Mouse (Mus musculus): ENCODE results near the gene Arhgef6. TPM values are rescaled to one million over a fixed set of nuclear protein-coding genes. Genes with fewer than 3 reads are reported as not detected.

Arhgef6 gene
- polyA plus RNA-seq, 2 experiments = 4.7 to 7.0 TPM

DNA sequence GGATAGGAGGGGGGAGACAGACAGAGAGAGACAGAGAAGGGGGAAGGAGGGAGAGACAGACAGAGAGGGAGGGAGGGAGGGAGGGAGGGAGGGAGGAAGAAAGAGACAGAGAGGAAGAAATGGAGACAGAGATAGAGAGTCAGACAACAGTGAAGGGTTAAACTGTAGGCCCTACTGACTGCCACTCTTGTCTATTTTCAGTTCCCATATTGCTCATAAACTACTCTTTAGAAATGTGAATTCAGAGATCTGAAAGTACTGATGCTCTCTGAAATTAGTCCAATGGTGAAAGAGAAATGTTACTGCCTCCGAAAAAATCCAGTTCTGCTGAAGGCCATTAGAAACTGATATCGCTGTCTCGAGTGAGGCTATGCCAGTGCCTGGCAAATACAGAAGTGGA, 56.3 kb downstream of the Arhgef6 start:
- Histone ChIP-seq H3K27me3 (ENCODE audit: control insufficient read depth, insufficient read depth, low read length) (no peaks in the 10 kb centered on the region), H3K4me1 (replicated peaks; ENCODE audit: control insufficient read depth in 2 of 2, insufficient read depth in 2 of 2, low read length in 1 of 2) (no peaks in the 10 kb centered on the region), H3K9ac (replicated peaks) (no peak overlapping the region), H3K9me3 (ENCODE audit: control insufficient read depth, low read length) (no peaks in the 10 kb centered on the region), H3K4me2 (ENCODE audit: low read depth) (no peak overlapping the region), H3K36me3 (replicated peaks; ENCODE audit: control insufficient read depth, insufficient read depth, low read depth) (no peaks in the 10 kb centered on the region), H3K4me3 (ENCODE audit: insufficient read depth in 1 of 2, low read depth in 2 of 2, low read length in 2 of 2) (no peak overlapping the region), H3K27ac (no peak overlapping the region)
- DNase-seq (ENCODE audit: low read depth in 3 of 3, low spot score in 3 of 3) = no peak
- TF ChIP-seq CTCF (IDR thresholded peaks at IDR 0.05; ENCODE audit: low read depth) (no peak), EP300 (IDR thresholded peaks at IDR 0.05; ENCODE audit: low read depth) (no peak)
- 61% methylated on average over 3 of the region's 3 CpGs for WGBS (ENCODE audit: insufficient replicate concordance)
- no peak for ATAC-seq (ENCODE audit: insufficient read depth)

DNA sequence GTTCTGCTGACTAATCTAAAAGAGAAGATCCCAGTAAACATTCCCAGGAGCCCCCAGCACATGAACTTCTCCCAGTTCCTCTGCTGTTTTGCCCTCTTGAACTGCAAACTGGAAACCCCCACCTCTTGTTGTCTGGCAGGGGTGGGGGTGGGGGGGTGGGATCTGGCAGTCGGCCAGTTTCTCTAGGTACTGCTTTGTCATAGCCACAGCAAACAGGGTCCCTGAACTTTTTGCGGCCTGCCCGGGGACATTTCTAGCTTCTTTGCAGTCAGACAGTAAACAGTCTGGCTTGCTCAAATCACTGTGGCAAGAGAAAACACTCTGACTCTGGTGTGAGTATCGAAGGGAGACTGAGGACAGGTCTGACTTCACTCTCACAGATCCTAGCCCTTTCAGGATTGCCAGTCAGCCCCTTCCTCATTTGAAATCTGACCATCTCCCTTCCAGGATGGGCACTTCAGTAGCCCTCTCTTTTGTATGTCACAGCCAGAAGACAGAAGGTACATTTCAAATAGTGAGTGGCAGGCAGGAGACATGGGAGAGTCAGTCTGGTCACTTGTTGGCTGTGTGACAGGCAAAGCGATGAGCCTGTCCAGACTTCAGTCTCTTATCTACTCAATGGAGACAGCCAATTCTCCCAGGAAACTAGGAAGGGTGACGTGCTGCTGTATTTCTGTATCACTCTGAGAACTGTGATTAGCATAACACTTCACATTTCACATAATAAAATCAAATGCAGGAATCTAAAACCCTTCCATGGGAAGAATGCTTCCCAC, 60.8 kb downstream of the Arhgef6 start:
- 47% methylated on average over 6 of the region's 6 CpGs for WGBS (ENCODE audit: insufficient replicate concordance)
- H3K9me3 ChIP-seq (ENCODE audit: control insufficient read depth, low read length) = no peaks in the 10 kb centered on the region
- H3K4me2 ChIP-seq (ENCODE audit: low read depth) = no peak overlapping the region
- no peaks in the 10 kb centered on the region for H3K4me1 ChIP-seq (replicated peaks; ENCODE audit: control insufficient read depth in 2 of 2, insufficient read depth in 2 of 2, low read length in 1 of 2)
- no peaks in the 10 kb centered on the region for H3K36me3 ChIP-seq (replicated peaks; ENCODE audit: control insufficient read depth, insufficient read depth, low read depth)
- H3K9ac ChIP-seq (replicated peaks) = no peak overlapping the region
- DNase-seq (ENCODE audit: low read depth in 3 of 3, low spot score in 3 of 3) (no peak), ATAC-seq (ENCODE audit: insufficient read depth) (no peak; the same call in 1 of the 2 replicates)
- H3K4me3 ChIP-seq (ENCODE audit: insufficient read depth in 1 of 2, low read depth in 2 of 2, low read length in 2 of 2) = no peak overlapping the region
- H3K27ac ChIP-seq = no peak overlapping the region
- TF ChIP-seq EP300 (IDR thresholded peaks at IDR 0.05; ENCODE audit: low read depth) (no peak), CTCF (IDR thresholded peaks at IDR 0.05; ENCODE audit: low read depth) (no peak)
- no peaks in the 10 kb centered on the region for H3K27me3 ChIP-seq (ENCODE audit: control insufficient read depth, insufficient read depth, low read length)

DNA sequence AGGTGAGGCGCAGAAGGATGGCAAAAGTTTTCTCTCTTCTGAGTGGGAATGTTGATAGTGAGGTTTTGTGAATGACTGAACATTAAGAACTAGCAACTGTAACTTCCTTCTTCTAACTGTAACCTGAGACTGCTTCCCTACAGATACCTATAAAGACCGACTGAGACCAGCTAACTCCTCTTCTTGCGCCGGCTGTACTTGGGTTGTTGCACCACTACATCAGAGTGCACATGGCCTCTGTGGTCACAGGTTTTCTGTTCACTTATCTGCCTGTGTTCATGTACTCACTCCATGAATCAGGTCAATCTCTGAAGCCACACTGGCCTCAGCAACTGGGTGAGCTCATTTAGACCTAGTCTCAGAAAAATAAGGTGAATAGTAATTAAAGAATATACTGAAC, 75.0 kb downstream of the Arhgef6 start:
- H3K9ac ChIP-seq (replicated peaks) = no peak overlapping the region
- no peaks in the 10 kb centered on the region for H3K9me3 ChIP-seq (ENCODE audit: control insufficient read depth, low read length)
- no peak overlapping the region for H3K27ac ChIP-seq
- no peaks in the 10 kb centered on the region for H3K36me3 ChIP-seq (replicated peaks; ENCODE audit: control insufficient read depth, insufficient read depth, low read depth)
- H3K27me3 ChIP-seq (ENCODE audit: control insufficient read depth, insufficient read depth, low read length) = no peaks in the 10 kb centered on the region
- H3K4me2 ChIP-seq (ENCODE audit: low read depth) = no peak overlapping the region
- no peak for ATAC-seq (ENCODE audit: insufficient read depth)
- TF ChIP-seq CTCF (IDR thresholded peaks at IDR 0.05; ENCODE audit: low read depth) = no peak
- no peak overlapping the region for H3K4me3 ChIP-seq (ENCODE audit: insufficient read depth in 1 of 2, low read depth in 2 of 2, low read length in 2 of 2)
- 61% methylated on average over 4 of the region's 4 CpGs for WGBS (ENCODE audit: insufficient replicate concordance)
- no peak for DNase-seq (ENCODE audit: low read depth in 3 of 3, low spot score in 3 of 3)
- no peaks in the 10 kb centered on the region for H3K4me1 ChIP-seq (replicated peaks; ENCODE audit: control insufficient read depth in 2 of 2, insufficient read depth in 2 of 2, low read length in 1 of 2)

DNA sequence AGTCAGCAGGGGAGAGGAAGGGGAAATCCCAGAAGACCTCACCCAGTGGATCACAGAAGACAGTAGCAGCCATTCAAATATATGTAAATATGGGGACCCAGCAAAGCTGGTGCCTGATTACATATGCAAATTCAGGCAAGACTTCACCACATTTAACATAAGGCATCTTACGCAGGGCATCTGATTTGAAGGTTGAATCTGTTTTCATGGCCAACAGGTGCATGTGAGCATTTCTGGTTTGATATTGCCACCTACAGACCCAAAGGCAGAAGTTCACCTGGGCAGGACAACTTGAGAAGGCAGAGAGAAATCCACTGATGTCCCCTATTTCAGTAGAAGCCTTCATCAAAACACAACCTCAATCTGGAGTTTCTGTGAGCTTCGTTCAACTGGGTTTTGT, 77.8 kb downstream of the Arhgef6 start:
- WGBS (ENCODE audit: insufficient replicate concordance) = 49% methylated on average over 2 of the region's 2 CpGs
- Histone ChIP-seq H3K4me3 (ENCODE audit: insufficient read depth in 1 of 2, low read depth in 2 of 2, low read length in 2 of 2) (no peak overlapping the region), H3K27me3 (ENCODE audit: control insufficient read depth, insufficient read depth, low read length) (no peaks in the 10 kb centered on the region), H3K36me3 (replicated peaks; ENCODE audit: control insufficient read depth, insufficient read depth, low read depth) (no peaks in the 10 kb centered on the region), H3K4me1 (replicated peaks; ENCODE audit: control insufficient read depth in 2 of 2, insufficient read depth in 2 of 2, low read length in 1 of 2) (no peaks in the 10 kb centered on the region), H3K9ac (replicated peaks) (no peak overlapping the region), H3K27ac (no peak overlapping the region), H3K4me2 (ENCODE audit: low read depth) (no peak overlapping the region), H3K9me3 (ENCODE audit: control insufficient read depth, low read length) (no peaks in the 10 kb centered on the region)
- 0 out of 2 replicates have a peak, but pooled peaks have one; percentile 15 for TF ChIP-seq CTCF (IDR thresholded peaks at IDR 0.05; ENCODE audit: low read depth)
- no peak for TF ChIP-seq EP300 (IDR thresholded peaks at IDR 0.05; ENCODE audit: low read depth)
- DNase-seq (ENCODE audit: low read depth in 3 of 3, low spot score in 3 of 3) = no peak
- ATAC-seq (ENCODE audit: insufficient read depth) = no peak

DNA sequence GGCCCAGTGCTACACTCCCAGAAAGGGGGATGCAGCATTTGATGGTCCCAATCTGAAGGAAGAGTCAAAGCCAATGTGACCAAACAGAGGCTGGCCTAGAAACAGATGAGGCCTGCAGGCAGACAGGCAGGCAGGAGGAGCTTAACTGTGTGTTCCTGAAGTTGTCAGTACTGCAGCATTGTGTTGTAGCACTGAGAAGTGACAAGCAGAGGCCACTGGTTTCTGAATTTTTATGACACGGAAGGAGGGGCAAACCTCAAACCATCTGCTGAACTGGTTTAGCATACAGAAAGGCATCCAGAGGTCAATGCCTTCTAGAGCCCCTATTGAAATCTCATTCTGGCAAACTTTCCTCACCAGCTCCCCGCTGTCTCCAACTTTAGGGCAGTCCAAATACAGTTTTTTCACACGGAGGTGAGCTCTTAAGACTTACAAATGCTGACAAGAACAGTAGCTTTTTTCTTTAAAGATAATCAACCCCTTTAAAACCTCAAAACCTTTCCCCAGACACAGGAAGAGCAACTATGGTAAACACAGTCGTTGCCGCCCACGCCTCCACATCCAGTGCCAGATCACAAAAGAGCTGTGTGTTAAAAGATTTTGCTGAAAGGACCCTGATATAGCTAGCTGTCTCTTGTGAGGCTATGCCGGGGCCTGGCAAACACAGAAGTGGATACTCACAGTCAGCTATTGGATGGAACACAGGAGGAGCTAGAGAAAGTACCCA, 85.0 kb downstream of the Arhgef6 start:
- 56% methylated on average over 7 of the region's 7 CpGs for WGBS (ENCODE audit: insufficient replicate concordance)
- ATAC-seq (ENCODE audit: insufficient read depth) = no peak
- no peaks in the 10 kb centered on the region for H3K27me3 ChIP-seq (ENCODE audit: control insufficient read depth, insufficient read depth, low read length)
- no peaks in the 10 kb centered on the region for H3K4me1 ChIP-seq (replicated peaks; ENCODE audit: control insufficient read depth in 2 of 2, insufficient read depth in 2 of 2, low read length in 1 of 2)
- no peaks in the 10 kb centered on the region for H3K36me3 ChIP-seq (replicated peaks; ENCODE audit: control insufficient read depth, insufficient read depth, low read depth)
- H3K4me3 ChIP-seq (ENCODE audit: insufficient read depth in 1 of 2, low read depth in 2 of 2, low read length in 2 of 2) = no peak overlapping the region
- no peak for DNase-seq (ENCODE audit: low read depth in 3 of 3, low spot score in 3 of 3)
- H3K9me3 ChIP-seq (ENCODE audit: control insufficient read depth, low read length) = no peaks in the 10 kb centered on the region
- no peak overlapping the region for H3K4me2 ChIP-seq (ENCODE audit: low read depth)
- no peak overlapping the region for H3K9ac ChIP-seq (replicated peaks)
- no peak overlapping the region for H3K27ac ChIP-seq
- TF ChIP-seq EP300 (IDR thresholded peaks at IDR 0.05; ENCODE audit: low read depth) (no peak), CTCF (IDR thresholded peaks at IDR 0.05; ENCODE audit: low read depth) (no peak)
